Mouse (Mus musculus): ENCODE measurements around the gene Tmem63c. TPM values are rescaled to one million over a fixed set of nuclear protein-coding genes. Genes with fewer than 3 reads are reported as not detected.

Tmem63c gene
- polyA plus RNA-seq, 1 experiment from 2014 or later: 9.1 TPM

- Histone ChIP-seq H3K4me2 (ENCODE audit: low read length) (no peak overlapping the region), H3K4me3 (replicated peaks; ENCODE audit: low read depth, low read length) (no peak overlapping the region), H3K36me3 (ENCODE audit: control insufficient read depth, insufficient read depth, low read length) (peaks cover 15% of the 10 kb centered on the region), H3K27ac (replicated peaks; ENCODE audit: low read depth, low read length) (no peak overlapping the region), H3K27me3 (ENCODE audit: control insufficient read depth, insufficient read depth, low read length) (peaks cover 10% of the 10 kb centered on the region; the same call in 1 of the 2 replicates), H3K4me1 (ENCODE audit: control insufficient read depth, insufficient read depth, low read length) (peaks cover 14% of the 10 kb centered on the region; the same call in 1 of the 2 replicates), H3K9me3 (ENCODE audit: control insufficient read depth, low read length) (no peaks in the 10 kb centered on the region), H3K9ac (replicated peaks; ENCODE audit: low read length) (no peak overlapping the region)
- ATAC-seq (ENCODE audit: low FRiP score, low TSS enrichment) (no peak), DNase-seq (no peak)
- 94% methylated on average over 4 of the region's 4 CpGs for WGBS
These were observed 83.7 kb downstream of the Tmem63c start for GRCm38 (mm10) chr12:87104796-87105195.

GRCm38 (mm10) chr12:87107357-87107977 is 86.3 kb downstream of the Tmem63c start:
- no peak overlapping the region for H3K9ac ChIP-seq (replicated peaks; ENCODE audit: low read length)
- peaks cover under 1% of the 10 kb centered on the region; the same call in 1 of the 2 replicates for H3K27me3 ChIP-seq (ENCODE audit: control insufficient read depth, insufficient read depth, low read length)
- 46% methylated on average over 3 of the region's 3 CpGs for WGBS
- H3K4me3 ChIP-seq (replicated peaks; ENCODE audit: low read depth, low read length): no peak overlapping the region
- no peak overlapping the region for H3K4me2 ChIP-seq (ENCODE audit: low read length)
- DNase-seq (peak; percentile 21), ATAC-seq (ENCODE audit: low FRiP score, low TSS enrichment) (no peak; the same call in 1 of the 2 replicates)
- H3K9me3 ChIP-seq (ENCODE audit: control insufficient read depth, low read length): no peaks in the 10 kb centered on the region
- peaks cover 5% of the 10 kb centered on the region; the same call in 1 of the 2 replicates for H3K4me1 ChIP-seq (ENCODE audit: control insufficient read depth, insufficient read depth, low read length)
- H3K36me3 ChIP-seq (ENCODE audit: control insufficient read depth, insufficient read depth, low read length): peaks cover 35% of the 10 kb centered on the region
- H3K27ac ChIP-seq (replicated peaks; ENCODE audit: low read depth, low read length): peak overlapping the region; percentile 33

- Histone ChIP-seq H3K9ac (replicated peaks; ENCODE audit: low read length) (no peak overlapping the region), H3K4me3 (replicated peaks; ENCODE audit: low read depth, low read length) (no peak overlapping the region), H3K27me3 (ENCODE audit: control insufficient read depth, insufficient read depth, low read length) (no peaks in the 10 kb centered on the region), H3K27ac (replicated peaks; ENCODE audit: low read depth, low read length) (no peak overlapping the region), H3K9me3 (ENCODE audit: control insufficient read depth, low read length) (no peaks in the 10 kb centered on the region), H3K4me1 (ENCODE audit: control insufficient read depth, insufficient read depth, low read length) (no peaks in the 10 kb centered on the region), H3K36me3 (ENCODE audit: control insufficient read depth, insufficient read depth, low read length) (peaks cover 71% of the 10 kb centered on the region), H3K4me2 (ENCODE audit: low read length) (no peak overlapping the region)
- over 99% methylated on average over 4 of the region's 4 CpGs for WGBS
- ATAC-seq (ENCODE audit: low FRiP score, low TSS enrichment): no peak
- no peak for DNase-seq
These were observed 100.9 kb downstream of the Tmem63c start for GRCm38 (mm10) chr12:87121918-87122589.

- Histone ChIP-seq H3K27ac (replicated peaks; ENCODE audit: low read depth, low read length) (no peak overlapping the region), H3K36me3 (ENCODE audit: control insufficient read depth, insufficient read depth, low read length) (peaks cover 55% of the 10 kb centered on the region)
These were observed 106.1 kb downstream of the Tmem63c start for GRCm38 (mm10) chr12:87127256-87127655.

GRCm38 (mm10) chr12:87130224-87130623 is 109.1 kb downstream of the Tmem63c start:
- ATAC-seq (ENCODE audit: low FRiP score, low TSS enrichment): no peak
- no peak overlapping the region for H3K27ac ChIP-seq (replicated peaks; ENCODE audit: low read depth, low read length)
- WGBS: 96% methylated on average over 4 of the region's 4 CpGs

More at GRCm38 (mm10) chr12:87127256-87127655, 106.1 kb downstream of the Tmem63c start:
- H3K27me3 ChIP-seq (ENCODE audit: control insufficient read depth, insufficient read depth, low read length): no peaks in the 10 kb centered on the region
- no peak for ATAC-seq (ENCODE audit: low FRiP score, low TSS enrichment)
- no peak for DNase-seq
- WGBS: 54% methylated on average over 4 of the region's 4 CpGs
- H3K9me3 ChIP-seq (ENCODE audit: control insufficient read depth, low read length): no peaks in the 10 kb centered on the region
- H3K9ac ChIP-seq (replicated peaks; ENCODE audit: low read length): no peak overlapping the region
- no peak overlapping the region for H3K4me3 ChIP-seq (replicated peaks; ENCODE audit: low read depth, low read length)
- H3K4me1 ChIP-seq (ENCODE audit: control insufficient read depth, insufficient read depth, low read length): no peaks in the 10 kb centered on the region
- no peak overlapping the region for H3K4me2 ChIP-seq (ENCODE audit: low read length)

GRCm38 (mm10) chr12:87131181-87131580 is 110.0 kb downstream of the Tmem63c start:
- H3K27ac ChIP-seq (replicated peaks; ENCODE audit: low read depth, low read length): no peak overlapping the region

More at GRCm38 (mm10) chr12:87130224-87130623, 109.1 kb downstream of the Tmem63c start:
- Histone ChIP-seq H3K9me3 (ENCODE audit: control insufficient read depth, low read length) (no peaks in the 10 kb centered on the region), H3K4me3 (replicated peaks; ENCODE audit: low read depth, low read length) (no peak overlapping the region), H3K36me3 (ENCODE audit: control insufficient read depth, insufficient read depth, low read length) (peaks cover 47% of the 10 kb centered on the region; the same call in 1 of the 2 replicates), H3K4me2 (ENCODE audit: low read length) (no peak overlapping the region), H3K9ac (replicated peaks; ENCODE audit: low read length) (no peak overlapping the region), H3K4me1 (ENCODE audit: control insufficient read depth, insufficient read depth, low read length) (no peaks in the 10 kb centered on the region), H3K27me3 (ENCODE audit: control insufficient read depth, insufficient read depth, low read length) (no peaks in the 10 kb centered on the region)
- DNase-seq: no peak

GRCm38 (mm10) chr12:87131619-87132018 is 110.5 kb downstream of the Tmem63c start:
- ATAC-seq (ENCODE audit: low FRiP score, low TSS enrichment): no peak
- Histone ChIP-seq H3K36me3 (ENCODE audit: control insufficient read depth, insufficient read depth, low read length) (peaks cover 42% of the 10 kb centered on the region; the same call in 1 of the 2 replicates), H3K27ac (replicated peaks; ENCODE audit: low read depth, low read length) (no peak overlapping the region), H3K9ac (replicated peaks; ENCODE audit: low read length) (no peak overlapping the region), H3K4me3 (replicated peaks; ENCODE audit: low read depth, low read length) (no peak overlapping the region), H3K9me3 (ENCODE audit: control insufficient read depth, low read length) (no peaks in the 10 kb centered on the region), H3K4me1 (ENCODE audit: control insufficient read depth, insufficient read depth, low read length) (no peaks in the 10 kb centered on the region), H3K4me2 (ENCODE audit: low read length) (no peak overlapping the region), H3K27me3 (ENCODE audit: control insufficient read depth, insufficient read depth, low read length) (no peaks in the 10 kb centered on the region)
- peak; percentile 65 for DNase-seq
- WGBS: 64% methylated on average over 3 of the region's 3 CpGs

More at GRCm38 (mm10) chr12:87131181-87131580, 110.0 kb downstream of the Tmem63c start:
- WGBS: 58% methylated on average over 2 of the region's 2 CpGs
- ATAC-seq (ENCODE audit: low FRiP score, low TSS enrichment) (no peak), DNase-seq (peak; percentile 7)
- Histone ChIP-seq H3K4me3 (replicated peaks; ENCODE audit: low read depth, low read length) (no peak overlapping the region), H3K36me3 (ENCODE audit: control insufficient read depth, insufficient read depth, low read length) (peaks cover 42% of the 10 kb centered on the region; the same call in 1 of the 2 replicates), H3K9ac (replicated peaks; ENCODE audit: low read length) (no peak overlapping the region), H3K27me3 (ENCODE audit: control insufficient read depth, insufficient read depth, low read length) (no peaks in the 10 kb centered on the region), H3K4me2 (ENCODE audit: low read length) (no peak overlapping the region), H3K9me3 (ENCODE audit: control insufficient read depth, low read length) (no peaks in the 10 kb centered on the region), H3K4me1 (ENCODE audit: control insufficient read depth, insufficient read depth, low read length) (no peaks in the 10 kb centered on the region)

- H3K36me3 ChIP-seq (ENCODE audit: control insufficient read depth, insufficient read depth, low read length): peaks cover 36% of the 10 kb centered on the region; the same call in 1 of the 2 replicates
- no peak for DNase-seq
- no peak for ATAC-seq (ENCODE audit: low FRiP score, low TSS enrichment)
These were observed 111.1 kb downstream of the Tmem63c start for GRCm38 (mm10) chr12:87132210-87132609.

More at GRCm38 (mm10) chr12:87132210-87132609, 111.1 kb downstream of the Tmem63c start:
- no peaks in the 10 kb centered on the region for H3K27me3 ChIP-seq (ENCODE audit: control insufficient read depth, insufficient read depth, low read length)
- no peak overlapping the region for H3K27ac ChIP-seq (replicated peaks; ENCODE audit: low read depth, low read length)
- no peaks in the 10 kb centered on the region for H3K4me1 ChIP-seq (ENCODE audit: control insufficient read depth, insufficient read depth, low read length)
- H3K9me3 ChIP-seq (ENCODE audit: control insufficient read depth, low read length): no peaks in the 10 kb centered on the region
- H3K4me3 ChIP-seq (replicated peaks; ENCODE audit: low read depth, low read length): no peak overlapping the region
- no peak overlapping the region for H3K4me2 ChIP-seq (ENCODE audit: low read length)
- no peak overlapping the region for H3K9ac ChIP-seq (replicated peaks; ENCODE audit: low read length)
- 93% methylated on average over 6 of the region's 6 CpGs for WGBS
